Comparison of ENCODE assay signal across 9 mouse cellular contexts in the genomic region with DNA sequence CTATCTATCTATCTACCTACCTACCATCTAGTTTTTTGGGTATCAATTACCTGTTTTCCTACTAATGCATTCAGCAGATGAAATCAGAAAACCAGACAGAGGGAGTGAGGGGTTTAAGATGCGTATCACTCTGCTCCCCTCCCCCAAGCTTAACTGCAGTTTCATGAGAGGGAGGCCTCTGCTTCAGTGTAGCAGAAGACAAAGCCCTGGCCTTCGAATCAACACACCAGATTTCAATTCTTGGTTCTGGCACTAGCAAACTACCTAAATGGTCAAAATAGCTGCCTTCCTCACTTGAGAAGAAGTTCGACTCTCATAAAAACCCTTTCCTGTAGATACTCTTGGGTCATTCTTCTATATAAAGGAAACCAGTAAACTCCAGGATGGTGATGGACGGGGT. TPM values are rescaled to one million over a fixed set of nuclear protein-coding genes. Genes with fewer than 3 reads are reported as not detected.
DNase-seq lines count a peak whose midpoint lies in the region; ATAC-seq and TF ChIP-seq lines count a peak whose summit lies in the region.
"Had no signal": no experiment of that assay in that cellular context is flagged by ENCODE, and none has a peak within 500 bp of the region (broad histone marks: within the 10 kb centered on the region; RNA-seq: fewer than 3 reads in every experiment).

No protein-coding gene starts in this region.

- no peak for TF ChIP-seq POLR2A in liver, adult 2 months (IDR thresholded peaks at IDR 0.05; ENCODE audit: extremely low read depth, insufficient read depth, low read length)

- no peaks in the 10 kb centered on the region for H3K27me3 ChIP-seq in liver, adult 2 months (ENCODE audit: control insufficient read depth, insufficient read depth, low read length)
- no peaks in the 10 kb centered on the region for H3K27me3 ChIP-seq in embryonic facial prominence, embryonic 12.5 days
- H3K27me3 ChIP-seq in intestine, postnatal 0 days (replicated peaks; ENCODE audit: control insufficient read depth, insufficient read depth, low read length): no peaks in the 10 kb centered on the region; the same call in 1 of the 2 replicates
- no peaks in the 10 kb centered on the region for H3K27me3 ChIP-seq in neural tube, embryonic 15.5 days (replicated peaks)

- H3K36me3 ChIP-seq in liver, adult 2 months (ENCODE audit: control insufficient read depth, insufficient read depth, low read length): peaks cover 7% of the 10 kb centered on the region; the same call in 1 of the 2 replicates
- peaks cover 46% of the 10 kb centered on the region for H3K36me3 ChIP-seq in embryonic facial prominence, embryonic 12.5 days
- H3K36me3 ChIP-seq in intestine, postnatal 0 days (ENCODE audit: control insufficient read depth, insufficient read depth): peaks cover 29% of the 10 kb centered on the region
- peaks cover 43% of the 10 kb centered on the region for H3K36me3 ChIP-seq in neural tube, embryonic 15.5 days

- no peak for ATAC-seq in embryonic facial prominence, embryonic 12.5 days (ENCODE audit: insufficient number of reproducible peaks, insufficient read depth, low FRiP score, low TSS enrichment)
- no peak for ATAC-seq in intestine, postnatal 0 days
- ATAC-seq in neural tube, embryonic 15.5 days (ENCODE audit: low FRiP score): no peak
- ATAC-seq: activated CD4-positive, CD25-positive, alpha-beta regulatory T cell, adult 4 months had no signal

- peaks cover 5% of the 10 kb centered on the region for H3K4me1 ChIP-seq in liver, adult 2 months (ENCODE audit: control insufficient read depth, insufficient read depth, low read length)
- H3K4me1 ChIP-seq in embryonic facial prominence, embryonic 12.5 days: peaks cover 6% of the 10 kb centered on the region
- H3K4me1 ChIP-seq in intestine, postnatal 0 days (replicated peaks; ENCODE audit: control insufficient read depth, insufficient read depth, low read length): 0 out of 2 replicates have a peak, but pooled peaks cover 5% of the 10 kb centered on the region
- peaks cover 27% of the 10 kb centered on the region for H3K4me1 ChIP-seq in neural tube, embryonic 15.5 days

- no peak for TF ChIP-seq CTCF in liver, adult 2 months (IDR thresholded peaks at IDR 0.05; ENCODE audit: low read depth, low read length)
- TF ChIP-seq CTCF in intestine, postnatal 0 days (IDR thresholded peaks at IDR 0.05; ENCODE audit: low read depth): no peak

- H3K9me3 ChIP-seq in embryonic facial prominence, embryonic 12.5 days: no peaks in the 10 kb centered on the region
- H3K9me3 ChIP-seq in intestine, postnatal 0 days (ENCODE audit: control insufficient read depth): no peaks in the 10 kb centered on the region
- H3K9me3 ChIP-seq in neural tube, embryonic 15.5 days (replicated peaks): no peaks in the 10 kb centered on the region

- peak overlapping the region; percentile 63 for H3K4me2 ChIP-seq in embryonic facial prominence, embryonic 12.5 days (replicated peaks)
- H3K4me2 ChIP-seq in intestine, postnatal 0 days (replicated peaks; ENCODE audit: low read depth): peak overlapping the region; percentile 90
- peak overlapping the region; percentile 74 for H3K4me2 ChIP-seq in neural tube, embryonic 15.5 days

- no peak overlapping the region for H3K27ac ChIP-seq in liver, adult 2 months (replicated peaks; ENCODE audit: insufficient read depth, low read depth, low read length)
- peak overlapping the region; percentile 93 for H3K27ac ChIP-seq in embryonic facial prominence, embryonic 12.5 days
- H3K27ac ChIP-seq in intestine, postnatal 0 days (ENCODE audit: low read depth, low read length): no peak overlapping the region
- peak overlapping the region; percentile 95 for H3K27ac ChIP-seq in neural tube, embryonic 15.5 days (replicated peaks)

- H3K4me3 ChIP-seq in liver, adult 2 months (ENCODE audit: insufficient read depth, low read depth, low read length): peak overlapping the region; percentile 73
- peak overlapping the region; percentile 72 for H3K4me3 ChIP-seq in embryonic facial prominence, embryonic 12.5 days
- H3K4me3 ChIP-seq in intestine, postnatal 0 days (ENCODE audit: low read depth, low read length): peak overlapping the region; percentile 68
- H3K4me3 ChIP-seq in neural tube, embryonic 15.5 days (replicated peaks): peak overlapping the region; percentile 88

- no peak overlapping the region; the same call in 1 of the 2 replicates for H3K9ac ChIP-seq in liver, adult 2 months (ENCODE audit: low read depth, low read length)
- peak overlapping the region; percentile 83 for H3K9ac ChIP-seq in embryonic facial prominence, embryonic 12.5 days
- H3K9ac ChIP-seq in intestine, postnatal 0 days (ENCODE audit: low read depth, low read length): peak overlapping the region; percentile 71
- peak overlapping the region; percentile 93 for H3K9ac ChIP-seq in neural tube, embryonic 15.5 days (replicated peaks)

- 27% methylated on average over 4 of the region's 4 CpGs for WGBS in liver, adult 2 months
- WGBS in embryonic facial prominence, embryonic 12.5 days: 6% methylated on average over 4 of the region's 4 CpGs
- WGBS in intestine, postnatal 0 days: 14% methylated on average over 4 of the region's 4 CpGs
- WGBS in neural tube, embryonic 15.5 days: 4% methylated on average over 4 of the region's 4 CpGs

- DNase-seq in liver, adult 2 months (ENCODE audit: extremely low read depth, low read depth, low spot score): no peak
- no peak for DNase-seq in liver
- DNase-seq in adrenal gland, adult 18-20 months (ENCODE audit: low spot score in 2 of 2): no peak
- DNase-seq in left cerebral cortex, adult 8-10 months (ENCODE audit: low spot score in 2 of 2): no peak
- no peak for DNase-seq in kidney, postnatal 10 days

- no peaks in the 10 kb centered on the region for H3K79me2 ChIP-seq in liver, adult 2 months (ENCODE audit: control insufficient read depth, insufficient read depth, low read length)

RNA-seq across cellular contexts. Expression of gene Zfp334, which starts 0.7 kb away (rescaled TPM):
- 0.65 and 0.74 TPM in 2 replicates for total RNA-seq in liver, adult 2 months (2014; rRNA removed)
- 0.46 and 0.50 TPM in 2 replicates for polyA plus RNA-seq in liver, adult 2 months (2012; rRNA removed)
- polyA plus RNA-seq in embryonic facial prominence, embryonic 12.5 days (2016; fragmentation: Nextera tagmentation; extraction: Ambion mirVana): 17.0 and 17.1 TPM in 2 replicates
- polyA plus RNA-seq in intestine, postnatal 0 days (2015; fragmentation: Nextera tagmentation; extraction: Ambion mirVana): 0.82 and 0.90 TPM in 2 replicates
- polyA plus RNA-seq in neural tube, embryonic 15.5 days (2015; fragmentation: Nextera tagmentation; extraction: Ambion mirVana): 7.2 and 7.4 TPM in 2 replicates
- 1 to 10 TPM; 4.8 to 5.0 TPM for total RNA-seq in adrenal gland, adult 18-20 months (2021)
- total RNA-seq in left cerebral cortex, adult 8-10 months (2022): 10 to 100 TPM; 14.1 to 15.7 (median 15.3) TPM

RNA-seq across cellular contexts. Expression of gene Ocstamp, which starts 12.8 kb away (rescaled TPM):
- total RNA-seq in liver, adult 2 months (2014; rRNA removed): 0.07 and 0.28 TPM in 2 replicates
- 0.81 and 0.83 TPM in 2 replicates for polyA plus RNA-seq in liver, adult 2 months (2012; rRNA removed)
- 0.08 TPM in 2 replicates for polyA plus RNA-seq in embryonic facial prominence, embryonic 12.5 days (2016; fragmentation: Nextera tagmentation; extraction: Ambion mirVana)
- polyA plus RNA-seq in intestine, postnatal 0 days (2015; fragmentation: Nextera tagmentation; extraction: Ambion mirVana): 1.7 and 1.8 TPM in 2 replicates
- polyA plus RNA-seq in neural tube, embryonic 15.5 days (2015; fragmentation: Nextera tagmentation; extraction: Ambion mirVana): 0.05 TPM in 1 of 2 replicates, not detected in the other
- under 1 TPM; 0.19 to 0.30 TPM for total RNA-seq in adrenal gland, adult 18-20 months (2021)
- total RNA-seq in left cerebral cortex, adult 8-10 months (2022): not detected
- polyA plus RNA-seq: activated CD4-positive, CD25-positive, alpha-beta regulatory T cell, adult 4 months had no signal

RNA-seq across cellular contexts. Expression of gene Zfp663, which starts 18.8 kb away (rescaled TPM):
- total RNA-seq in liver, adult 2 months (2014; rRNA removed): not detected in 2 replicates
- polyA plus RNA-seq in liver, adult 2 months (2012; rRNA removed): not detected in 2 replicates
- polyA plus RNA-seq in embryonic facial prominence, embryonic 12.5 days (2016; fragmentation: Nextera tagmentation; extraction: Ambion mirVana): 2.6 and 2.9 TPM in 2 replicates
- 0.23 and 0.44 TPM in 2 replicates for polyA plus RNA-seq in intestine, postnatal 0 days (2015; fragmentation: Nextera tagmentation; extraction: Ambion mirVana)
- 3.8 and 4.7 TPM in 2 replicates for polyA plus RNA-seq in neural tube, embryonic 15.5 days (2015; fragmentation: Nextera tagmentation; extraction: Ambion mirVana)
- not detected for total RNA-seq in adrenal gland, adult 18-20 months (2021)
- under 1 TPM in 1 of 4 experiments, not detected in 3; 0.11 TPM for total RNA-seq in left cerebral cortex, adult 8-10 months (2022)
- polyA plus RNA-seq: activated CD4-positive, CD25-positive, alpha-beta regulatory T cell, adult 4 months had no signal

Comparison
In these comparisons a context has a peak if more than half of its experiments do, and no peak if none do; other contexts are left out.
1. H3K27ac ChIP-seq: peak in embryonic facial prominence, embryonic 12.5 days (single experiment) and neural tube, embryonic 15.5 days (single experiment); none in liver, adult 2 months (single experiment) and intestine, postnatal 0 days (single experiment).
2. Peak in every context shown above with its lines, with median percentiles within 50 percentile points of each other: H3K4me3 ChIP-seq and H3K4me2 ChIP-seq.